Mouse (Mus musculus): ENCODE results near the gene Arhgap40. TPM values are rescaled to one million over a fixed set of nuclear protein-coding genes. Genes with fewer than 3 reads are reported as not detected.

The Arhgap40 gene
- polyA plus RNA-seq, 1 experiment from 2014 or later = not detected

DNA sequence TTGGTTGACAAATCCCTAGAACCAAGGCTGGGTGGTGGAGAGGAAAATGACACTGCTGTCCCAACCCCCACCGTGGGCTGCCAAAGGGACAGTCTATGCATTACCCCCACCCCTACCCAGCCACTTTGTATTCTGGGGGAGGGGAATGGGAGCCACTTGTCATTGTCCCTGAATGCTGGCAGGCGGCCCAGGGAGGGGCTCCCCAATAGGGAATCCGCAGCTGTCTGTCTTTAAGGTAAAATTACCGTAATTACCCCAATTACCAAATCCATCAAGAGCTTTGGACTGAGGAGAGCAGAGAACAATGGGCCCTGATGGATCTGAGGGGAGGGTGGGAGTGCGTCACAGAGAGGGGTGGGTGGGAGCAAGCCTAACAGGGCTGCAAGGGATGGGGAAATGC is 44.2 kb downstream of the Arhgap40 start:
- WGBS = 9% methylated on average over 5 of the region's 5 CpGs
- no peak overlapping the region for H3K4me3 ChIP-seq (ENCODE audit: low read length)
- H3K27me3 ChIP-seq (ENCODE audit: control insufficient read depth, insufficient read depth, low read depth, low read length) = peaks cover 21% of the 10 kb centered on the region
- H3K4me1 ChIP-seq (replicated peaks; ENCODE audit: control insufficient read depth, insufficient read depth, low read length) = peaks cover 3% of the 10 kb centered on the region; the same call in 1 of the 2 replicates
- ATAC-seq (ENCODE audit: low read depth) = no peak
- H3K9ac ChIP-seq (ENCODE audit: low read length) = no peak overlapping the region
- H3K27ac ChIP-seq (ENCODE audit: low read length) = no peak overlapping the region
- H3K4me2 ChIP-seq (ENCODE audit: low read depth, low read length) = no peak overlapping the region
- no peaks in the 10 kb centered on the region for H3K36me3 ChIP-seq (ENCODE audit: control insufficient read depth, insufficient read depth, low read length)
- no peaks in the 10 kb centered on the region for H3K9me3 ChIP-seq (ENCODE audit: control insufficient read depth, low read length)

DNA sequence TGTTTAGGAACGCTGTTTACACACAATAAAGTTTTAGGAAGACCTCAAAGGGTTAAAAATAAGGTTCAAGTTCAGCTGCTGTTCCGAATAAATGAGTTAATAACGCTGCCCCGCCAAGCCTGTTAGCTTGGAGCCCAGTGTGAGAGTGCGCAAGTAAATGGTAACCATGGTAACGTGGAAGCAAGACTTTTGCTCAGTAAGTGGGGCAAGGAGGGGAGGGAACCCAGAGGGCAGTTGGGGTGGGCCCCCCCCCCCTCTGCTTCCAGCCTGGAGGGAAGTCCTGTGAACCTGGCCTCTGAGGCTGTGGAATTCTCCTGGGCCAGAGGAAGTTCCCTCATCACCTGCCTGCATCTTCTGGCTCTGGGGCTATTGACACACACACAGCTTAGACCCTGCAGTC is 47.3 kb downstream of the Arhgap40 start:
- no peak overlapping the region for H3K4me2 ChIP-seq (ENCODE audit: low read depth, low read length)
- H3K9me3 ChIP-seq (ENCODE audit: control insufficient read depth, low read length) = no peaks in the 10 kb centered on the region
- H3K4me3 ChIP-seq (ENCODE audit: low read length) = no peak overlapping the region
- H3K9ac ChIP-seq (ENCODE audit: low read length) = no peak overlapping the region
- H3K36me3 ChIP-seq (ENCODE audit: control insufficient read depth, insufficient read depth, low read length) = no peaks in the 10 kb centered on the region
- ATAC-seq (ENCODE audit: low read depth) = no peak
- no peak overlapping the region for H3K27ac ChIP-seq (ENCODE audit: low read length)
- 38% methylated on average over 6 of the region's 6 CpGs for WGBS
- peaks cover 3% of the 10 kb centered on the region; the same call in 1 of the 2 replicates for H3K4me1 ChIP-seq (replicated peaks; ENCODE audit: control insufficient read depth, insufficient read depth, low read length)
- H3K27me3 ChIP-seq (ENCODE audit: control insufficient read depth, insufficient read depth, low read depth, low read length) = peaks cover 9% of the 10 kb centered on the region

DNA sequence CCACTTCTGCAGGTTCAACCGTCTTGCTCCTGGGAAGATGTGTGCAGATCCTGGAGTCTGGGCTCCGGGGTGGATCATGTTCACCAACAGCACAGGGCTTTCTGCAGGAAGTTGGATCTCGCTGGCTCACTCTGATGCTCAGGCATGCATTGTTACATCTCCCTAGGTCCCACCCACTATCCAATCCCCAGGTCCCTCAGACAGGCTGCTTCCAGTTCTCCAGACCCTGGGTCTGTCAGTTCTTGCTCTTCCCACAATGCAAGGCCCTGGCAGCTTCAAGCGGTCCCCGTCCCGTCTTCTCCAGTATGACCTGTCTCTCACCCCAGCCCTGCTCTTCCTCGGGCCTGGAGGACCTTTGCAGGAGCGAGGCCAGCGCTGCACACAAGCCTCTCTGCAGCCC is 48.2 kb downstream of the Arhgap40 start:
- Histone ChIP-seq H3K9me3 (ENCODE audit: control insufficient read depth, low read length) (no peaks in the 10 kb centered on the region), H3K27ac (ENCODE audit: low read length) (no peak overlapping the region), H3K4me3 (ENCODE audit: low read length) (no peak overlapping the region), H3K4me2 (ENCODE audit: low read depth, low read length) (no peak overlapping the region), H3K27me3 (ENCODE audit: control insufficient read depth, insufficient read depth, low read depth, low read length) (peaks cover 3% of the 10 kb centered on the region), H3K9ac (ENCODE audit: low read length) (no peak overlapping the region), H3K36me3 (ENCODE audit: control insufficient read depth, insufficient read depth, low read length) (no peaks in the 10 kb centered on the region), H3K4me1 (replicated peaks; ENCODE audit: control insufficient read depth, insufficient read depth, low read length) (peaks cover 3% of the 10 kb centered on the region; the same call in 1 of the 2 replicates)
- WGBS = 17% methylated on average over 9 of the region's 9 CpGs
- ATAC-seq (ENCODE audit: low read depth) = no peak

- Histone ChIP-seq H3K9ac (ENCODE audit: low read length) (no peak overlapping the region), H3K36me3 (ENCODE audit: control insufficient read depth, insufficient read depth, low read length) (no peaks in the 10 kb centered on the region), H3K4me3 (ENCODE audit: low read length) (no peak overlapping the region), H3K4me1 (replicated peaks; ENCODE audit: control insufficient read depth, insufficient read depth, low read length) (no peaks in the 10 kb centered on the region), H3K9me3 (ENCODE audit: control insufficient read depth, low read length) (no peaks in the 10 kb centered on the region), H3K27me3 (ENCODE audit: control insufficient read depth, insufficient read depth, low read depth, low read length) (no peaks in the 10 kb centered on the region), H3K27ac (ENCODE audit: low read length) (no peak overlapping the region), H3K4me2 (ENCODE audit: low read depth, low read length) (no peak overlapping the region)
- ATAC-seq (ENCODE audit: low read depth) = no peak
- 28% methylated on average over 3 of the region's 3 CpGs for WGBS
Observed at GRCm38 (mm10) chr2:158561371-158562144, 49.0 kb downstream of the Arhgap40 start.

GRCm38 (mm10) chr2:158570421-158571081 is 58.0 kb downstream of the Arhgap40 start:
- no peak overlapping the region for H3K4me2 ChIP-seq (ENCODE audit: low read depth, low read length)
- peak; percentile 43; the same call in 1 of the 2 replicates for ATAC-seq (ENCODE audit: low read depth)
- no peak overlapping the region for H3K9ac ChIP-seq (ENCODE audit: low read length)
- H3K27ac ChIP-seq (ENCODE audit: low read length) = no peak overlapping the region
- H3K9me3 ChIP-seq (ENCODE audit: control insufficient read depth, low read length) = no peaks in the 10 kb centered on the region
- H3K27me3 ChIP-seq (ENCODE audit: control insufficient read depth, insufficient read depth, low read depth, low read length) = no peaks in the 10 kb centered on the region
- no peaks in the 10 kb centered on the region for H3K36me3 ChIP-seq (ENCODE audit: control insufficient read depth, insufficient read depth, low read length)
- no peak overlapping the region for H3K4me3 ChIP-seq (ENCODE audit: low read length)
- no peaks in the 10 kb centered on the region for H3K4me1 ChIP-seq (replicated peaks; ENCODE audit: control insufficient read depth, insufficient read depth, low read length)
- 26% methylated on average over 13 of the region's 13 CpGs for WGBS

DNA sequence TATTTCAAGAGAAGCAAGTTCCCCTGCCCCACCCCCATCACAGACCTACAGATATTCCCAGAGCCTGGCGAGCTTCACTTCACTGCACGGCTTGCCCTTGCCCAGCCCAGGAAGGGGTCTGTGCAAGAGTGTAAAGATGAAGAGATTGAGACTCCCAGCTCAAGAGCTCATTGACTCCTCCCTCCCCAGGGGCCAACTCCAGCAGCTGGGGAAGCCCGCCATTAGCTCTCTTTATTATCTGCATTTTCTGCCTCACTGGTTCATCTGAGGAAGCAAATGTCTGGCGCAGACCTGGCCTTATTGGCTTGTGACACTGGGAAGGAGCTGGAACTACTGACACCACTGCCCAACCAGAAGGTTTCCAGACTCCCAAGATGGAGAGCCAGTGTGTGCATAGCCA is 67.4 kb downstream of the Arhgap40 start:
- Histone ChIP-seq H3K9me3 (ENCODE audit: control insufficient read depth, low read length) (no peaks in the 10 kb centered on the region), H3K4me3 (ENCODE audit: low read length) (no peak overlapping the region), H3K27me3 (ENCODE audit: control insufficient read depth, insufficient read depth, low read depth, low read length) (no peaks in the 10 kb centered on the region), H3K27ac (ENCODE audit: low read length) (no peak overlapping the region), H3K4me2 (ENCODE audit: low read depth, low read length) (no peak overlapping the region), H3K9ac (ENCODE audit: low read length) (no peak overlapping the region), H3K36me3 (ENCODE audit: control insufficient read depth, insufficient read depth, low read length) (no peaks in the 10 kb centered on the region), H3K4me1 (replicated peaks; ENCODE audit: control insufficient read depth, insufficient read depth, low read length) (no peaks in the 10 kb centered on the region)
- no peak for ATAC-seq (ENCODE audit: low read depth)
- 68% methylated on average over 4 of the region's 4 CpGs for WGBS

GRCm38 (mm10) chr2:158584621-158585358 is 72.2 kb downstream of the Arhgap40 start:
- H3K4me3 ChIP-seq (ENCODE audit: low read length) = no peak overlapping the region
- ATAC-seq (ENCODE audit: low read depth) = no peak
- 9% methylated on average over 12 of the region's 12 CpGs for WGBS
- H3K9ac ChIP-seq (ENCODE audit: low read length) = no peak overlapping the region
- no peaks in the 10 kb centered on the region for H3K27me3 ChIP-seq (ENCODE audit: control insufficient read depth, insufficient read depth, low read depth, low read length)
- no peak overlapping the region for H3K4me2 ChIP-seq (ENCODE audit: low read depth, low read length)
- H3K36me3 ChIP-seq (ENCODE audit: control insufficient read depth, insufficient read depth, low read length) = no peaks in the 10 kb centered on the region
- H3K27ac ChIP-seq (ENCODE audit: low read length) = no peak overlapping the region
- no peaks in the 10 kb centered on the region for H3K9me3 ChIP-seq (ENCODE audit: control insufficient read depth, low read length)
- H3K4me1 ChIP-seq (replicated peaks; ENCODE audit: control insufficient read depth, insufficient read depth, low read length) = no peaks in the 10 kb centered on the region

GRCm38 (mm10) chr2:158588524-158589271 is 76.1 kb downstream of the Arhgap40 start:
- Histone ChIP-seq H3K4me1 (replicated peaks; ENCODE audit: control insufficient read depth, insufficient read depth, low read length) (no peaks in the 10 kb centered on the region), H3K27ac (ENCODE audit: low read length) (no peak overlapping the region), H3K27me3 (ENCODE audit: control insufficient read depth, insufficient read depth, low read depth, low read length) (no peaks in the 10 kb centered on the region), H3K36me3 (ENCODE audit: control insufficient read depth, insufficient read depth, low read length) (no peaks in the 10 kb centered on the region), H3K4me2 (ENCODE audit: low read depth, low read length) (no peak overlapping the region), H3K9me3 (ENCODE audit: control insufficient read depth, low read length) (no peaks in the 10 kb centered on the region), H3K4me3 (ENCODE audit: low read length) (no peak overlapping the region), H3K9ac (ENCODE audit: low read length) (no peak overlapping the region)
- no peak for ATAC-seq (ENCODE audit: low read depth)
- WGBS = 39% methylated on average over 8 of the region's 8 CpGs
